Mouse (Mus musculus): Measurements from ENCODE around the gene Lamb3. TPM values are rescaled to one million over a fixed set of nuclear protein-coding genes. Genes with fewer than 3 reads are reported as not detected.

The Lamb3 gene
- polyA plus RNA-seq, 1 experiment from 2014 or later, result 3.1 TPM

GRCm38 (mm10) chr1:193191675-193192283, 15.7 kb upstream of the Lamb3 start:
- no peaks in the 10 kb centered on the region for H3K27me3 ChIP-seq (ENCODE audit: control insufficient read depth, insufficient read depth, low read length)
- H3K36me3 ChIP-seq (ENCODE audit: control insufficient read depth, insufficient read depth, low read length), result no peaks in the 10 kb centered on the region
- no peak overlapping the region for H3K4me3 ChIP-seq (ENCODE audit: control insufficient read depth in 1 of 2, insufficient read depth in 1 of 2, low read depth in 1 of 2, low read length in 2 of 2)
- no peaks in the 10 kb centered on the region for H3K9me3 ChIP-seq (ENCODE audit: control insufficient read depth, low read length)
- H3K27ac ChIP-seq (replicated peaks in 1 of 2; ENCODE audit: control insufficient read depth in 1 of 2, insufficient read depth in 1 of 2, low read depth in 2 of 2, low read length in 2 of 2), result peak overlapping the region; percentile 41 to 89
- peaks cover 36 to 41% of the 10 kb centered on the region in 2 experiments for H3K4me1 ChIP-seq (ENCODE audit: control insufficient read depth in 2 of 2, insufficient read depth in 2 of 2, low read length in 2 of 2)
- H3K9ac ChIP-seq (ENCODE audit: low read length), result 0 out of 2 replicates have a peak overlapping the region, but pooled peaks have one; percentile 28
- no peak for ATAC-seq (ENCODE audit: insufficient number of reproducible peaks, insufficient read depth, low FRiP score, low read depth)
- H3K4me2 ChIP-seq (ENCODE audit: low read length), result no peak overlapping the region
- WGBS, result 58% methylated on average over 7 of the region's 7 CpGs

- no peak for ATAC-seq (ENCODE audit: insufficient number of reproducible peaks, insufficient read depth, low FRiP score, low read depth)
- no peaks in the 10 kb centered on the region for H3K27me3 ChIP-seq (ENCODE audit: control insufficient read depth, insufficient read depth, low read length)
- no peaks in the 10 kb centered on the region for H3K36me3 ChIP-seq (ENCODE audit: control insufficient read depth, insufficient read depth, low read length)
- no peak overlapping the region for H3K4me3 ChIP-seq (ENCODE audit: control insufficient read depth in 1 of 2, insufficient read depth in 1 of 2, low read depth in 1 of 2, low read length in 2 of 2)
- no peak overlapping the region for H3K27ac ChIP-seq (replicated peaks in 1 of 2; ENCODE audit: control insufficient read depth in 1 of 2, insufficient read depth in 1 of 2, low read depth in 2 of 2, low read length in 2 of 2)
- peaks cover 22 to 27% of the 10 kb centered on the region in 2 experiments for H3K4me1 ChIP-seq (ENCODE audit: control insufficient read depth in 2 of 2, insufficient read depth in 2 of 2, low read length in 2 of 2)
- H3K4me2 ChIP-seq (ENCODE audit: low read length), result no peak overlapping the region
- H3K9ac ChIP-seq (ENCODE audit: low read length), result no peak overlapping the region
- 73% methylated on average over 3 of the region's 3 CpGs for WGBS
- H3K9me3 ChIP-seq (ENCODE audit: control insufficient read depth, low read length), result no peaks in the 10 kb centered on the region
These were observed 12.9 kb upstream of the Lamb3 start for GRCm38 (mm10) chr1:193194416-193195140.

- Histone ChIP-seq H3K27ac (replicated peaks in 1 of 2; ENCODE audit: control insufficient read depth in 1 of 2, insufficient read depth in 1 of 2, low read depth in 2 of 2, low read length in 2 of 2) (no peak overlapping the region), H3K4me1 (ENCODE audit: control insufficient read depth in 2 of 2, insufficient read depth in 2 of 2, low read length in 2 of 2) (peaks cover 15 to 20% of the 10 kb centered on the region in 2 experiments), H3K9me3 (ENCODE audit: control insufficient read depth, low read length) (no peaks in the 10 kb centered on the region), H3K27me3 (ENCODE audit: control insufficient read depth, insufficient read depth, low read length) (no peaks in the 10 kb centered on the region), H3K4me3 (ENCODE audit: control insufficient read depth in 1 of 2, insufficient read depth in 1 of 2, low read depth in 1 of 2, low read length in 2 of 2) (no peak overlapping the region), H3K9ac (ENCODE audit: low read length) (no peak overlapping the region), H3K4me2 (ENCODE audit: low read length) (no peak overlapping the region), H3K36me3 (ENCODE audit: control insufficient read depth, insufficient read depth, low read length) (no peaks in the 10 kb centered on the region)
- 43% methylated on average over 3 of the region's 3 CpGs for whole genome bisulfite sequencing
- no peak for ATAC-seq (ENCODE audit: insufficient number of reproducible peaks, insufficient read depth, low FRiP score, low read depth)
These were observed 12.2 kb upstream of the Lamb3 start for GRCm38 (mm10) chr1:193195169-193195810.

GRCm38 (mm10) chr1:193197494-193198205, 9.8 kb upstream of the Lamb3 start:
- H3K4me1 ChIP-seq (ENCODE audit: control insufficient read depth in 2 of 2, insufficient read depth in 2 of 2, low read length in 2 of 2), result 0 out of 4 replicates have a peak, but pooled peaks cover 0 to 3% of the 10 kb centered on the region in 2 experiments
- no peak overlapping the region for H3K27ac ChIP-seq (replicated peaks in 1 of 2; ENCODE audit: control insufficient read depth in 1 of 2, insufficient read depth in 1 of 2, low read depth in 2 of 2, low read length in 2 of 2)
- no peaks in the 10 kb centered on the region for H3K9me3 ChIP-seq (ENCODE audit: control insufficient read depth, low read length)
- no peak overlapping the region for H3K9ac ChIP-seq (ENCODE audit: low read length)
- H3K27me3 ChIP-seq (ENCODE audit: control insufficient read depth, insufficient read depth, low read length), result no peaks in the 10 kb centered on the region
- H3K36me3 ChIP-seq (ENCODE audit: control insufficient read depth, insufficient read depth, low read length), result no peaks in the 10 kb centered on the region
- H3K4me3 ChIP-seq (ENCODE audit: control insufficient read depth in 1 of 2, insufficient read depth in 1 of 2, low read depth in 1 of 2, low read length in 2 of 2), result no peak overlapping the region
- 85% methylated on average over 18 of the region's 18 CpGs for WGBS
- no peak for ATAC-seq (ENCODE audit: insufficient number of reproducible peaks, insufficient read depth, low FRiP score, low read depth)
- H3K4me2 ChIP-seq (ENCODE audit: low read length), result no peak overlapping the region

GRCm38 (mm10) chr1:193198312-193198711, 9.2 kb upstream of the Lamb3 start:
- WGBS, result 81% methylated on average over 2 of the region's 2 CpGs
- no peaks in the 10 kb centered on the region for H3K27me3 ChIP-seq (ENCODE audit: control insufficient read depth, insufficient read depth, low read length)
- H3K4me2 ChIP-seq (ENCODE audit: low read length), result no peak overlapping the region
- no peaks in the 10 kb centered on the region for H3K9me3 ChIP-seq (ENCODE audit: control insufficient read depth, low read length)
- H3K27ac ChIP-seq (replicated peaks in 1 of 2; ENCODE audit: control insufficient read depth in 1 of 2, insufficient read depth in 1 of 2, low read depth in 2 of 2, low read length in 2 of 2), result no peak overlapping the region
- 0 out of 4 replicates have a peak, but pooled peaks cover 0 to 3% of the 10 kb centered on the region in 2 experiments for H3K4me1 ChIP-seq (ENCODE audit: control insufficient read depth in 2 of 2, insufficient read depth in 2 of 2, low read length in 2 of 2)
- H3K4me3 ChIP-seq (ENCODE audit: control insufficient read depth in 1 of 2, insufficient read depth in 1 of 2, low read depth in 1 of 2, low read length in 2 of 2), result no peak overlapping the region
- H3K36me3 ChIP-seq (ENCODE audit: control insufficient read depth, insufficient read depth, low read length), result no peaks in the 10 kb centered on the region
- no peak for ATAC-seq (ENCODE audit: insufficient number of reproducible peaks, insufficient read depth, low FRiP score, low read depth)
- H3K9ac ChIP-seq (ENCODE audit: low read length), result no peak overlapping the region

GRCm38 (mm10) chr1:193200640-193201382, 6.7 kb upstream of the Lamb3 start:
- Histone ChIP-seq H3K27ac (replicated peaks in 1 of 2; ENCODE audit: control insufficient read depth in 1 of 2, insufficient read depth in 1 of 2, low read depth in 2 of 2, low read length in 2 of 2) (no peak overlapping the region), H3K27me3 (ENCODE audit: control insufficient read depth, insufficient read depth, low read length) (no peaks in the 10 kb centered on the region), H3K4me2 (ENCODE audit: low read length) (no peak overlapping the region), H3K9me3 (ENCODE audit: control insufficient read depth, low read length) (no peaks in the 10 kb centered on the region), H3K4me1 (ENCODE audit: control insufficient read depth in 2 of 2, insufficient read depth in 2 of 2, low read length in 2 of 2) (peaks cover 0 to 8% of the 10 kb centered on the region in 2 experiments; a peak in 1 of 4 replicates), H3K36me3 (ENCODE audit: control insufficient read depth, insufficient read depth, low read length) (no peaks in the 10 kb centered on the region), H3K4me3 (ENCODE audit: control insufficient read depth in 1 of 2, insufficient read depth in 1 of 2, low read depth in 1 of 2, low read length in 2 of 2) (no peak overlapping the region), H3K9ac (ENCODE audit: low read length) (no peak overlapping the region)
- no peak for ATAC-seq (ENCODE audit: insufficient number of reproducible peaks, insufficient read depth, low FRiP score, low read depth)
- WGBS, result 75% methylated on average over 8 of the region's 8 CpGs

- WGBS, result 63% methylated on average over 5 of the region's 5 CpGs
- Histone ChIP-seq H3K9ac (ENCODE audit: low read length) (no peak within 1 kb of the TSS), H3K9me3 (ENCODE audit: control insufficient read depth, low read length) (no peaks in the 10 kb centered on the region), H3K4me1 (ENCODE audit: control insufficient read depth in 2 of 2, insufficient read depth in 2 of 2, low read length in 2 of 2) (peaks cover 0 to 8% of the 10 kb centered on the region in 2 experiments; a peak in 1 of 4 replicates), H3K4me2 (ENCODE audit: low read length) (no peak within 1 kb of the TSS), H3K27ac (replicated peaks in 1 of 2; ENCODE audit: control insufficient read depth in 1 of 2, insufficient read depth in 1 of 2, low read depth in 2 of 2, low read length in 2 of 2) (no peak within 1 kb of the TSS), H3K36me3 (ENCODE audit: control insufficient read depth, insufficient read depth, low read length) (no peaks in the 10 kb centered on the region), H3K27me3 (ENCODE audit: control insufficient read depth, insufficient read depth, low read length) (no peaks in the 10 kb centered on the region), H3K4me3 (ENCODE audit: control insufficient read depth in 1 of 2, insufficient read depth in 1 of 2, low read depth in 1 of 2, low read length in 2 of 2) (no peak within 1 kb of the TSS)
- ATAC-seq (ENCODE audit: insufficient number of reproducible peaks, insufficient read depth, low FRiP score, low read depth), result no peak
These were observed 6.1 kb upstream of the Lamb3 start, which contains the start of gene Traf3ip3 for GRCm38 (mm10) chr1:193201383-193201778. TSS of gene Traf3ip3 (minus strand) at chr1:193201703.
